Mouse (Mus musculus): ENCODE measurements around the gene Gpr61. TPM values are rescaled to one million over a fixed set of nuclear protein-coding genes. Genes with fewer than 3 reads are reported as not detected.

Gene Gpr61
- total and polyA plus RNA-seq, 2 experiments = not detected

DNA sequence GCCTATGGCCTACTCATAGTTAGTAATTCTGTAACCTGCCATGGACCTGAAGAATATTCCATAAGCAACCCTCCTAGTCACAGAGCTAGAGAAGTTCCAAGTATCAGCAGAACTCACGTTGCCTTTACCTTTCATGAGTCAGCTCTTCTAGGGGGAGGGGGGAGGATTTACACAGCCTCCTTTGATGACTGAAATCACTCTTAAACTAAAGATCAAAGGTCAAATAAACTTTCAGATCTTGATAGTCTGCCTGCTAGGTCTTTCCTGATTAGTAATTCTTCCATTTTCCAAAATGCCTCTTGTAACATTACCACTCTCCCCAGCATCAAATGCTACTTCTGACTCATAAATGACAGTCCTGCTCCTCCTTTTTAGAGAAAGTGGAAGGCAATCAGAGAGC, 30.6 kb downstream of the Gpr61 start:
- Histone ChIP-seq H3K9ac (ENCODE audit: low read depth, low read length) (no peak overlapping the region), H3K27me3 (ENCODE audit: control insufficient read depth, insufficient read depth, low read length) (no peaks in the 10 kb centered on the region), H3K79me2 (ENCODE audit: control insufficient read depth, insufficient read depth, low read length) (peaks cover 20% of the 10 kb centered on the region), H3K4me1 (ENCODE audit: control insufficient read depth, insufficient read depth, low read length) (peaks cover 13% of the 10 kb centered on the region; the same call in 1 of the 2 replicates), H3K4me3 (ENCODE audit: insufficient read depth, low read depth, low read length) (no peak overlapping the region), H3K36me3 (ENCODE audit: control insufficient read depth, insufficient read depth, low read length) (peaks cover 16% of the 10 kb centered on the region), H3K27ac (replicated peaks; ENCODE audit: insufficient read depth, low read depth, low read length) (no peak overlapping the region)
- peak; percentile 80 for DNase-seq (ENCODE audit: extremely low read depth, low read depth, low spot score)
- no peak for TF ChIP-seq POLR2A (IDR thresholded peaks at IDR 0.05; ENCODE audit: extremely low read depth, insufficient read depth, low read length)
- WGBS = 13% methylated on average over 1 of the region's 1 CpGs

DNA sequence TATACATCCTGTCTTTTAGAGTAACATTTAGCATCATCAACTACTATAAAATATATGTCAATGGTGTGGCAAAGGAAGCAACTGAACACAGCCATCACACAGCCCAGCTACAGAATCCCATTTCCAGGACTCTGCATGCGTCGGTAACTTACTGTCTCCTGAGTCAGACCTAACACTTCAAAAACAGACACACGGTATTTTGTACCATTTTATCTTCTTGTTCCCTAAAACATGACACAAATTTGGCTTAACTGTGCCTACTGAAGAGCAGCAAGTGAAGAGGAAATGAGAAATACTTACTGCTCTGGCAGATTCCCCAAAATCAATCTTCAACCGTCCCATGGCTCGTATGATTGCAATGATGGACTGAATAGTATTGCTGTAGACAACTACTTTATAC, 31.4 kb downstream of the Gpr61 start:
- no peak overlapping the region for H3K9ac ChIP-seq (ENCODE audit: low read depth, low read length)
- 70% methylated on average over 5 of the region's 5 CpGs for WGBS
- H3K27ac ChIP-seq (replicated peaks; ENCODE audit: insufficient read depth, low read depth, low read length) = no peak overlapping the region
- H3K27me3 ChIP-seq (ENCODE audit: control insufficient read depth, insufficient read depth, low read length) = no peaks in the 10 kb centered on the region
- H3K4me1 ChIP-seq (ENCODE audit: control insufficient read depth, insufficient read depth, low read length) = peaks cover 13% of the 10 kb centered on the region; the same call in 1 of the 2 replicates
- H3K36me3 ChIP-seq (ENCODE audit: control insufficient read depth, insufficient read depth, low read length) = peaks cover 17% of the 10 kb centered on the region
- no peak overlapping the region for H3K4me3 ChIP-seq (ENCODE audit: insufficient read depth, low read depth, low read length)
- no peak for TF ChIP-seq CTCF (IDR thresholded peaks at IDR 0.05; ENCODE audit: low read depth, low read length)
- no peak for TF ChIP-seq POLR2A (IDR thresholded peaks at IDR 0.05; ENCODE audit: extremely low read depth, insufficient read depth, low read length)
- H3K79me2 ChIP-seq (ENCODE audit: control insufficient read depth, insufficient read depth, low read length) = peaks cover 11% of the 10 kb centered on the region
- no peak for DNase-seq (ENCODE audit: extremely low read depth, low read depth, low spot score)

DNA sequence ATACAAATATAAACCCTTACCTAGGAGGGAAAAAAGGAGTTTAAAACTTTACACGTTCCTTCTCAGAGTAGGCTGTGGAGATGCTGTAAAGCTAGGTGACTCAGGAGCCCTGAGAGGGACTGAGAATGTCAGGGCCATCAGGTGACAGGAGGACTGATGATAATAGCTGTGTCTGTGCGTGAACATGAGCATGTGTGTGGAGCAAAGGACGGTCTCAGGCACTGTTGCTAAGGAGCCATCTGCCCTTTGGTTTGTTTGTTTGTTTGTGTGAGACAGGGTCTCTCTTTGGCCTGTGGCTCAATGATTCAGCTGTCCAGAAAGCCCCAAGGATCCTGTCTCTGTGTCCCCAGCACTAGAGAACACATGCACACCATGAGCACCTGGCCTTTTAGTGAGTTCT, 33.6 kb downstream of the Gpr61 start:
- peaks cover 6% of the 10 kb centered on the region; the same call in 1 of the 2 replicates for H3K79me2 ChIP-seq (ENCODE audit: control insufficient read depth, insufficient read depth, low read length)
- H3K36me3 ChIP-seq (ENCODE audit: control insufficient read depth, insufficient read depth, low read length) = peaks cover 22% of the 10 kb centered on the region
- WGBS = 50% methylated on average over 3 of the region's 3 CpGs
- H3K4me3 ChIP-seq (ENCODE audit: insufficient read depth, low read depth, low read length) = no peak overlapping the region
- no peaks in the 10 kb centered on the region for H3K27me3 ChIP-seq (ENCODE audit: control insufficient read depth, insufficient read depth, low read length)
- DNase-seq (ENCODE audit: extremely low read depth, low read depth, low spot score) = peak; percentile 61
- no peak overlapping the region for H3K27ac ChIP-seq (replicated peaks; ENCODE audit: insufficient read depth, low read depth, low read length)
- H3K4me1 ChIP-seq (ENCODE audit: control insufficient read depth, insufficient read depth, low read length) = peaks cover 13% of the 10 kb centered on the region; the same call in 1 of the 2 replicates
- no peak for TF ChIP-seq POLR2A (IDR thresholded peaks at IDR 0.05; ENCODE audit: extremely low read depth, insufficient read depth, low read length)
- no peak for TF ChIP-seq CTCF (IDR thresholded peaks at IDR 0.05; ENCODE audit: low read depth, low read length)
- H3K9ac ChIP-seq (ENCODE audit: low read depth, low read length) = no peak overlapping the region

DNA sequence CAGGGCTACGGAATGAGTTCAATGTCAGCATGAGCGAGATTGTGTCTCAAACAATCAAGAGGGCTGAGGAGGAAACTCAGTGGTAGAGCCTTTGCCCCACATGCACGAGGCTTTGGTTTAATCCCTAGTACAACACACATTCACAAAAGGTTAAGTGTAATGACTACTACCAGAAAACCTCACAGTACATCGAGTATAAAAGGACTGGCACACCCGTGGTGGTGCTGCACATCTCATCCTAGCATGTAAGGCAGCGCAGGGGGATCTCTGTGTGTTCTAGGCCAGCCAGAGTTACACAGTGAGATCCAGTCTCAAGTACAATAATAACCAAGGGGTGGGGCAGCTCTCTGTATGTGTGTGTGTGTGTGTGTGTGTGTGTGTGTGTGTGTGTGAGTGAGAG, 37.2 kb downstream of the Gpr61 start:
- WGBS = 90% methylated on average over 6 of the region's 6 CpGs
- Histone ChIP-seq H3K4me3 (ENCODE audit: insufficient read depth, low read depth, low read length) (no peak overlapping the region), H3K36me3 (ENCODE audit: control insufficient read depth, insufficient read depth, low read length) (peaks cover 19% of the 10 kb centered on the region; the same call in 1 of the 2 replicates), H3K9ac (ENCODE audit: low read depth, low read length) (no peak overlapping the region), H3K79me2 (ENCODE audit: control insufficient read depth, insufficient read depth, low read length) (peaks cover 6% of the 10 kb centered on the region; the same call in 1 of the 2 replicates), H3K4me1 (ENCODE audit: control insufficient read depth, insufficient read depth, low read length) (peaks cover 20% of the 10 kb centered on the region), H3K27ac (replicated peaks; ENCODE audit: insufficient read depth, low read depth, low read length) (no peak overlapping the region), H3K27me3 (ENCODE audit: control insufficient read depth, insufficient read depth, low read length) (no peaks in the 10 kb centered on the region)
- no peak for DNase-seq (ENCODE audit: extremely low read depth, low read depth, low spot score)
- TF ChIP-seq POLR2A (IDR thresholded peaks at IDR 0.05; ENCODE audit: extremely low read depth, insufficient read depth, low read length) (no peak), CTCF (IDR thresholded peaks at IDR 0.05; ENCODE audit: low read depth, low read length) (no peak)

DNA sequence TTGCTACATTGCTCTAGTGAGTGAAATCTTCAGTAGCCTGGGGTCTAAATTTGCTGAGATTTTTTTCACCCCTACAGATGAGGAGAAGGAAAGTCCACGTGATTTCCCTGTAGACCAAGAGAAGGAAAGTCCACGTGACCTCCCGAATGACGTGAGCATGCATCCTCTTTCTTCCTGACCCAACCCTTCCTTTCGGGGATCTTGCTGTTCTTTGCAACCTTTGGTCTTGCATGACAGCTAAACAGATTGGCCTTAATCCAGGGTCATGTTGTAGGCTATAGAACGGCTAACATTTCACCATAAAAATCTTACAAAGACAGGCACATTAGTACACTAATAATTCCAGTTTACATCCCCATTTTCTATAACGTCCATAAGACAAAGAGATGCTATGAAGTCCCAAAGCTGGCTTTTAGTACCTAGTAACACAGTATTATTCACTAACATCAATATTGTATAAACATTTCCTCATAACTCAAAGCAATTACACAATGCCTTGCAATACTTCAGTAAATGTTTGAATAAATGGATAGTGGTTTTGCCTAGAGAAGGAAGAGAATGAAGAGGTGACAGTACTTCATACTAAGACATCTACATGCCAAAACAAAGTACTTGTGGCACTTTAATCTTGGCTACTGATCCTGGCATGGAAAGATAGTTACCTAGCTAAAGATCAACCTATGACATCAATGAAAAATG, 40.9 kb downstream of the Gpr61 start:
- H3K27ac ChIP-seq (replicated peaks; ENCODE audit: insufficient read depth, low read depth, low read length) = no peak overlapping the region
- H3K27me3 ChIP-seq (ENCODE audit: control insufficient read depth, insufficient read depth, low read length) = no peaks in the 10 kb centered on the region
- 10% methylated on average over 7 of the region's 7 CpGs for WGBS
- peak; percentile 99 for DNase-seq (ENCODE audit: extremely low read depth, low read depth, low spot score)
- no peak for TF ChIP-seq CTCF (IDR thresholded peaks at IDR 0.05; ENCODE audit: low read depth, low read length)
- no peak for TF ChIP-seq POLR2A (IDR thresholded peaks at IDR 0.05; ENCODE audit: extremely low read depth, insufficient read depth, low read length)
- no peaks in the 10 kb centered on the region for H3K79me2 ChIP-seq (ENCODE audit: control insufficient read depth, insufficient read depth, low read length)
- no peak overlapping the region for H3K4me3 ChIP-seq (ENCODE audit: insufficient read depth, low read depth, low read length)
- peaks cover 21% of the 10 kb centered on the region for H3K36me3 ChIP-seq (ENCODE audit: control insufficient read depth, insufficient read depth, low read length)
- peaks cover 22% of the 10 kb centered on the region for H3K4me1 ChIP-seq (ENCODE audit: control insufficient read depth, insufficient read depth, low read length)
- H3K9ac ChIP-seq (ENCODE audit: low read depth, low read length) = no peak overlapping the region

DNA sequence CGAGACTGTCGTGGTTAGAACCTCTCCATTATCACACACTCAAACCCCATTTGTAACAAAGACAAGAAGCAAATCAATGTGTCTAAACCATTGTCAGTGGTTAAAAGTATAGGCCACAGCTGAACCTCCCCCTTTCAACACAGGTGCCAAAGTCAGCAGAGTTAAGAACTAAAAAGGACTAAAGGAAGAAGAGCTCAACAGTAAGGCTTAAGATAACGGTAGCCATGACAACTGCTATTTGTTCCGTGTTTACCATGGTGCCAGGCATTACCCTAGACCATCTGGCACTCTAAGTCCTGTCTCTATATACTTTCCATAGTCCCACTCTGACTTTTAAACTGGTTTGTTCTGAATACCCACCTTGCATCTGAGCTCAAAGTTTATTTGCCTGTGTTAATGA, 42.0 kb downstream of the Gpr61 start:
- Histone ChIP-seq H3K27ac (replicated peaks; ENCODE audit: insufficient read depth, low read depth, low read length) (no peak overlapping the region), H3K79me2 (ENCODE audit: control insufficient read depth, insufficient read depth, low read length) (no peaks in the 10 kb centered on the region), H3K4me3 (ENCODE audit: insufficient read depth, low read depth, low read length) (no peak overlapping the region), H3K36me3 (ENCODE audit: control insufficient read depth, insufficient read depth, low read length) (peaks cover 31% of the 10 kb centered on the region), H3K4me1 (ENCODE audit: control insufficient read depth, insufficient read depth, low read length) (peaks cover 22% of the 10 kb centered on the region), H3K27me3 (ENCODE audit: control insufficient read depth, insufficient read depth, low read length) (no peaks in the 10 kb centered on the region), H3K9ac (ENCODE audit: low read depth, low read length) (no peak overlapping the region)
- no peak for DNase-seq (ENCODE audit: extremely low read depth, low read depth, low spot score)
- TF ChIP-seq CTCF (IDR thresholded peaks at IDR 0.05; ENCODE audit: low read depth, low read length) (no peak), POLR2A (IDR thresholded peaks at IDR 0.05; ENCODE audit: extremely low read depth, insufficient read depth, low read length) (no peak)
- 72% methylated on average over 4 of the region's 4 CpGs for WGBS
